Mouse (Mus musculus) small intestine, adult 2 months (tissue): ENCODE results near the gene Tnfsf8. TPM values are rescaled to one million over a fixed set of nuclear protein-coding genes. Genes with fewer than 3 reads are reported as not detected.

Experiments used
- H3K27ac ChIP-seq: fragments of 200-500 bp; 2 replicates; pipeline ENCODE4 v1.5.1; 2012; ENCODE audit warnings: low read depth, low read length, control low read depth, inconsistent platforms; ENCODE audit not compliant: insufficient read depth
- H3K27me3 ChIP-seq: fragments of 200-500 bp; 2 replicates; pipeline ENCODE4 v1.6.1; 2012; ENCODE audit warnings: mild to moderate bottlenecking, moderate library complexity, low read length, inconsistent platforms; ENCODE audit not compliant: control insufficient read depth, insufficient read depth
- H3K36me3 ChIP-seq: fragments of 200-500 bp; 2 replicates; pipeline ENCODE4 v1.6.1; 2012; ENCODE audit warnings: mild to moderate bottlenecking, low read length, control low read depth, inconsistent platforms; ENCODE audit not compliant: control insufficient read depth, insufficient read depth
- H3K4me1 ChIP-seq: fragments of 200-500 bp; 2 replicates; pipeline ENCODE4 v1.6.1; 2012; ENCODE audit warnings: low read length, inconsistent platforms, mixed read lengths; ENCODE audit not compliant: control insufficient read depth, insufficient read depth, insufficient read length
- H3K4me3 ChIP-seq: fragments of 200-500 bp; 2 replicates; pipeline ENCODE4 v1.5.1; 2012; ENCODE audit warnings: low read depth, mild to moderate bottlenecking, control low read depth, inconsistent platforms, low read length, moderate library complexity
- CTCF ChIP-seq: fragments of 200-500 bp; IDR thresholded peaks from 2 replicates; pipeline ENCODE4 v1.5.1; 2012; ENCODE audit warnings: low read depth, mild to moderate bottlenecking, control low read depth, inconsistent platforms, low read length, moderate library complexity, mixed read lengths; ENCODE audit not compliant: insufficient replicate concordance, insufficient read length; ENCODE audit errors: extremely low read depth
- POLR2A ChIP-seq: fragments of 200-500 bp; IDR thresholded peaks from 2 replicates; pipeline ENCODE4 v1.6.1; 2012; ENCODE audit warnings: low read depth, mild to moderate bottlenecking, control low read depth, inconsistent platforms, low read length, moderate library complexity
- WGBS: fragments of 180-500 bp; shearing (Covaris S2); methylation state at CpG from one replicate; pipeline ENCODE4 v1.1.7; 2018; 5-methylcytosine and 5-hydroxymethylcytosine counted together
- polyA plus RNA-seq: library from polyadenylated mRNA; depleted of rRNA; stranded (reverse); fragments of >200 nt; gene quantifications from 2 replicates; pipeline ENCODE4 v1.2.3, GENCODE M21; 2012

The Tnfsf8 gene
- polyA plus RNA-seq, 1 experiment: 0.13 TPM

GRCm38 (mm10) chr4:63875480-63875879 lies 14.3 kb upstream of the Tnfsf8 start:
- Histone ChIP-seq H3K4me3 (no peak overlapping the region), H3K27ac (no peak overlapping the region), H3K27me3 (no peaks in the 10 kb centered on the region), H3K36me3 (no peaks in the 10 kb centered on the region), H3K4me1 (no peaks in the 10 kb centered on the region)
- 80% methylated on average over 3 of the region's 3 CpGs for WGBS
- TF ChIP-seq POLR2A: no peak
- TF ChIP-seq CTCF: no peak

- H3K27me3 ChIP-seq: no peaks in the 10 kb centered on the region
- 93% methylated on average over 1 of the region's 1 CpGs for WGBS
- no peak overlapping the region for H3K4me3 ChIP-seq
- TF ChIP-seq CTCF (no peak), POLR2A (no peak)
- no peaks in the 10 kb centered on the region for H3K4me1 ChIP-seq
- H3K36me3 ChIP-seq: no peaks in the 10 kb centered on the region
- H3K27ac ChIP-seq: no peak overlapping the region
Observed at GRCm38 (mm10) chr4:63870678-63871077, 9.5 kb upstream of the Tnfsf8 start.

DNA sequence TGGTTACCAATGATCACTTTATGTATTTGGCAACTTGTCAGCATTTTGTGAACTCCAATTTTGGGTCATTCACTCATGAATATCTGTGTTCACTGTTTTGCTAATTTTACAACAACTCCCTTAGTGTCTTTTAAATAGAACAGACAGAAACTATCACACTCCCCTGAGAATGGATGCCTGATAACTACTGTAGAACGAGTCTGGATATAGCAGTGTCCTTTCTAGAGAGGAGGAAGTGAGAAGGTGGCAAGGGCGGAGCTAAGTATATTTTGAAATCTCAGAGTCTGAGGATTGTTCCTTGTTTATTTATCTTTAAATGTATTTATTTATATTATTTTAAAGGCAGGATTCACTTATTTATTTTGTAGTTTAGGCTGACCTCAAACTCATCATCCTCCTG lies 7.6 kb upstream of the Tnfsf8 start:
- 47% methylated on average over 2 of the region's 2 CpGs for WGBS
- Histone ChIP-seq H3K27ac (no peak overlapping the region), H3K4me1 (no peaks in the 10 kb centered on the region), H3K4me3 (no peak overlapping the region), H3K27me3 (no peaks in the 10 kb centered on the region), H3K36me3 (no peaks in the 10 kb centered on the region)
- no peak for TF ChIP-seq CTCF
- TF ChIP-seq POLR2A: no peak

DNA sequence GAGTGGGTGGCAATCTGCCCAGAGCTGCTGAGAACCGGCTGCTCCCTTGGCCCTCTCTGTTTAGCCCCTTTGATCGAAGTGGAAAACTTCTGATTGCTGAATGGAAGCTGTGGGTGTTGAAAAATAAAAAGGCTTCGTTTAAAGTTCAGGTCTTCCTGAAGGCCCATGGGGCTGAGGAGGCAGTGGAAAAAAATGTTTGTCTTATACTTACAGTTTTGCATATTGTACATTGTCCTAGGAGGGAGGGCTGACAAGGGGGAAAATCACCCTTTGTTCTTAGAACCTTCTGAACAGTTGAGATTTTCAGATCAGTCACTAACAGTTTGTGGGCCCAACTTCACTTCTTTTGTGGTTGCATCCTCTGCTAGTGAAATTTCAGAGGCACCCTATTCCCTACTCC lies 1.8 kb upstream of the Tnfsf8 start:
- 50% methylated on average over 3 of the region's 3 CpGs for WGBS
- Histone ChIP-seq H3K27ac (no peak overlapping the region), H3K4me1 (no peaks in the 10 kb centered on the region), H3K27me3 (no peaks in the 10 kb centered on the region), H3K36me3 (no peaks in the 10 kb centered on the region), H3K4me3 (no peak overlapping the region)
- no peak for TF ChIP-seq POLR2A

GRCm38 (mm10) chr4:63862092-63862697 lies 1.0 kb upstream of the Tnfsf8 start:
- Histone ChIP-seq H3K27me3 (no peaks in the 10 kb centered on the region), H3K36me3 (no peaks in the 10 kb centered on the region), H3K4me3 (no peak overlapping the region), H3K4me1 (no peaks in the 10 kb centered on the region), H3K27ac (no peak overlapping the region)
- WGBS: 66% methylated on average over 4 of the region's 4 CpGs
- TF ChIP-seq POLR2A: no peak
- no peak for TF ChIP-seq CTCF

DNA sequence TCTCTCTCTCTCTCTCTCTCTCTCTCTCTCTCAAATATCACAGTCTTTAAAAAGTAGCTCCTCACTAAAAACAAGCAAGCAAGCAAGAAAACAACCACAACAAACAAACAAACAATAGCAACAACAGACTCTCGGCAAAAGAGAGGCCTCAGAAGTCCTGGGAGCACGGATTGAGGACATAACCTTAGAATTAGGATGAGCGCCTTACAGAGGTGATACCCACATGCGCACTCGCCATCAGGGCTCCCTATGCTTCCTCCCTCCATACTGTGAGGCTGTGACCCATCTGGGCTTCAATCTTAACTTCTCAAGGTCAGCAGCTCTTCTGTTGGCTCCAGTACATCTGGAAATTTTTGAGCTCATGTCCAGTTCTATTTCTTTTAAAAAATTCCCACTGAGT lies 911 bp downstream of the Tnfsf8 start:
- TF ChIP-seq POLR2A: no peak
- TF ChIP-seq CTCF: no peak
- Histone ChIP-seq H3K27ac (no peak overlapping the region), H3K4me3 (no peak overlapping the region), H3K27me3 (no peaks in the 10 kb centered on the region), H3K4me1 (no peaks in the 10 kb centered on the region), H3K36me3 (no peaks in the 10 kb centered on the region)
- WGBS: 76% methylated on average over 5 of the region's 5 CpGs

- Histone ChIP-seq H3K4me1 (no peaks in the 10 kb centered on the region), H3K27me3 (no peaks in the 10 kb centered on the region), H3K27ac (no peak overlapping the region), H3K4me3 (no peak overlapping the region), H3K36me3 (no peaks in the 10 kb centered on the region)
- TF ChIP-seq POLR2A: no peak
- TF ChIP-seq CTCF: no peak
- WGBS: 68% methylated on average over 4 of the region's 4 CpGs
Observed at GRCm38 (mm10) chr4:63859785-63860203, 1.4 kb downstream of the Tnfsf8 start.

GRCm38 (mm10) chr4:63858646-63859224 lies 2.4 kb downstream of the Tnfsf8 start:
- TF ChIP-seq CTCF (no peak), POLR2A (no peak)
- Histone ChIP-seq H3K27ac (no peak overlapping the region), H3K36me3 (no peaks in the 10 kb centered on the region), H3K27me3 (no peaks in the 10 kb centered on the region), H3K4me1 (no peaks in the 10 kb centered on the region), H3K4me3 (no peak overlapping the region)
- 86% methylated on average over 7 of the region's 7 CpGs for WGBS
